Mouse (Mus musculus) liver, adult (tissue): ENCODE data around the gene Samhd1.

ENCODE experiments used
- GATA4 ChIP-seq: IDR thresholded peaks from 2 replicates; pipeline ENCODE4 v1.6.1; 2014; ENCODE audit warnings: mild to moderate bottlenecking, low read length; ENCODE audit not compliant: insufficient replicate concordance

The Samhd1 gene

GRCm38 (mm10) chr2:157069355-157069735, 65.7 kb downstream of the Samhd1 start:
- TF ChIP-seq GATA4, result no peak

- no peak for TF ChIP-seq GATA4
These were observed 66.2 kb downstream of the Samhd1 start for GRCm38 (mm10) chr2:157068701-157069354.

GRCm38 (mm10) chr2:157066731-157067430, 68.2 kb downstream of the Samhd1 start:
- 0 out of 2 replicates have a peak, but pooled peaks have one; percentile 36 for TF ChIP-seq GATA4

- no peak for TF ChIP-seq GATA4
These were observed 69.2 kb downstream of the Samhd1 start for GRCm38 (mm10) chr2:157065879-157066226.

GRCm38 (mm10) chr2:157064978-157065878, 69.8 kb downstream of the Samhd1 start:
- TF ChIP-seq GATA4, result no peak

- no peak for TF ChIP-seq GATA4
These were observed 70.9 kb downstream of the Samhd1 start for GRCm38 (mm10) chr2:157064136-157064535.

- no peak; the same call in 1 of the 2 replicates for TF ChIP-seq GATA4
These were observed 71.8 kb downstream of the Samhd1 start for GRCm38 (mm10) chr2:157063241-157063700.

- no peak for TF ChIP-seq GATA4
These were observed 74.3 kb downstream of the Samhd1 start for GRCm38 (mm10) chr2:157060557-157061305.

- TF ChIP-seq GATA4, result no peak
These were observed 75.0 kb downstream of the Samhd1 start for GRCm38 (mm10) chr2:157060037-157060436.

GRCm38 (mm10) chr2:157059166-157059565, 75.9 kb downstream of the Samhd1 start:
- no peak for TF ChIP-seq GATA4

- no peak for TF ChIP-seq GATA4
These were observed 76.6 kb downstream of the Samhd1 start for GRCm38 (mm10) chr2:157058342-157058998.

- no peak for TF ChIP-seq GATA4
These were observed 77.3 kb downstream of the Samhd1 start for GRCm38 (mm10) chr2:157057758-157058157.

- TF ChIP-seq GATA4, result no peak
These were observed 77.9 kb downstream of the Samhd1 start for GRCm38 (mm10) chr2:157057186-157057585.

GRCm38 (mm10) chr2:157055721-157056120, 79.3 kb downstream of the Samhd1 start:
- no peak for TF ChIP-seq GATA4
